16 mouse cellular contexts compared by ENCODE assay signal in genomic region chr16:9801338-9801737, GRCm38 (mm10).
DNase-seq lines count a peak whose midpoint lies in the region; ATAC-seq and TF ChIP-seq lines count a peak whose summit lies in the region.
"Had no signal": no experiment of that assay in that cellular context is flagged by ENCODE, and none has a peak within 500 bp of the region (broad histone marks: within the 10 kb centered on the region; RNA-seq: fewer than 3 reads in every experiment).

No protein-coding gene starts in this region.

- H3K27ac ChIP-seq in left cerebral cortex, adult 2 months: peak overlapping the region; percentile 61
- H3K27ac ChIP-seq in kidney, embryonic 15.5 days: no peak overlapping the region
- H3K27ac ChIP-seq: embryonic facial prominence, embryonic 15.5 days; hindbrain, embryonic 15.5 days had no signal

- WGBS in kidney, embryonic 15.5 days: 80% methylated on average over 8 of the region's 8 CpGs

- H3K36me3 ChIP-seq in kidney, embryonic 15.5 days: no peaks in the 10 kb centered on the region
- H3K36me3 ChIP-seq: embryonic facial prominence, embryonic 15.5 days; hindbrain, embryonic 15.5 days had no signal

- no peak overlapping the region for H3K4me3 ChIP-seq in left cerebral cortex, adult 2 months
- no peak overlapping the region for H3K4me3 ChIP-seq in kidney, embryonic 15.5 days (replicated peaks)
- H3K4me3 ChIP-seq: embryonic facial prominence, embryonic 15.5 days; hindbrain, embryonic 15.5 days had no signal

- peak; percentile 34 for DNase-seq in left cerebral cortex, adult 11 months (ENCODE audit: low spot score)
- DNase-seq in left cerebral cortex, postnatal 4 days: no peak
- DNase-seq in frontal cortex, postnatal 10 days (ENCODE audit: low spot score in 2 of 2): peak; percentile 22 to 26
- peak; percentile 35 to 66 for DNase-seq in left cerebral cortex, adult 2 months (ENCODE audit: extremely low spot score in 1 of 2, low spot score in 2 of 2)
- DNase-seq in telencephalon, adult 2 months (ENCODE audit: low read depth, low spot score): peak; percentile 86
- DNase-seq in kidney, postnatal 25 days: no peak
- no peak for DNase-seq in lung, postnatal 36 days
- DNase-seq: kidney, adult 18-20 months; kidney, postnatal 4 days; lung, embryonic 14.5 days; retina, postnatal 1 day; thymus, adult 2 months had no signal

- TF ChIP-seq CTCF in left cerebral cortex, adult 2 months (IDR thresholded peaks at IDR 0.05): no peak

- H3K9me3 ChIP-seq in kidney, embryonic 15.5 days (replicated peaks): no peaks in the 10 kb centered on the region
- H3K9me3 ChIP-seq: embryonic facial prominence, embryonic 15.5 days; hindbrain, embryonic 15.5 days had no signal

- no peak overlapping the region for H3K9ac ChIP-seq in kidney, embryonic 15.5 days
- H3K9ac ChIP-seq: embryonic facial prominence, embryonic 15.5 days; hindbrain, embryonic 15.5 days; lung, embryonic 14.5 days had no signal

- no peak for ATAC-seq in kidney, embryonic 15.5 days (replicated peaks; ENCODE audit: low FRiP score)
- ATAC-seq: forebrain, embryonic 14.5 days had no signal

- no peak overlapping the region for H3K4me2 ChIP-seq in kidney, embryonic 15.5 days
- H3K4me2 ChIP-seq: embryonic facial prominence, embryonic 15.5 days; hindbrain, embryonic 15.5 days; lung, embryonic 14.5 days had no signal

- intact Hi-C loops in left cerebral cortex, postnatal 4 days (cut with DNase I): no loop called here
- intact Hi-C loops in left cerebral cortex, adult 2 months (cut with DNase I): no loop called here

- H3K4me1 ChIP-seq in kidney, embryonic 15.5 days: no peaks in the 10 kb centered on the region
- H3K4me1 ChIP-seq: embryonic facial prominence, embryonic 15.5 days; hindbrain, embryonic 15.5 days had no signal

- H3K27me3 ChIP-seq in kidney, embryonic 15.5 days: no peaks in the 10 kb centered on the region
- H3K27me3 ChIP-seq: embryonic facial prominence, embryonic 15.5 days; hindbrain, embryonic 15.5 days had no signal

Comparison
In these comparisons a context has a peak if more than half of its experiments do, and no peak if none do; other contexts are left out.
1. DNase-seq: peak in left cerebral cortex, adult 11 months (single experiment), frontal cortex, postnatal 10 days (2 of 2), left cerebral cortex, adult 2 months (2 of 2) and telencephalon, adult 2 months (single experiment); none in left cerebral cortex, postnatal 4 days (single experiment), kidney, postnatal 25 days (0 of 2) and lung, postnatal 36 days (single experiment).